Mouse (Mus musculus): ENCODE data around the gene Smr3a.

Smr3a gene

DNA sequence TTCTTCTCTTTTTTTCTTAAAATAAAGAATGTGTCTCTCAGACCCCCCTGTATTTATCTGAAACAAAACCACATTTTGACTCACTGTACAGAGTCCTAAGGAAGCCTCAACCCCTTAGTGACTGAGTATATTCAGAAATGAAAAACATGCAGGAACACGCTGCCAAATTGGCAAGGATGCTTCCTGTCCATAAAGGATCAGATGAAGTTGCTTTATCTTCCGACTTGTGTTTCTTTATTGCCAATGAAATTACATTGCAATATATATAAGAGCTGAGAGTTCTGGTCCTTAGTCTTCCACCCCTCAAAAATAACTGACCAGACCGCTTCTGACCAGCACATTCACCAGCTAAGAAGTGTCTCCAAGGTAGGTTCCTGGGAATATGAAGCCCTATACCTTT lies at the start of gene Smr3a:
Smr3a (plus strand) TSS at position 301 of the 400 bp plus-strand sequence.
- no peak for DNase-seq (ENCODE audit: low read depth)

DNA sequence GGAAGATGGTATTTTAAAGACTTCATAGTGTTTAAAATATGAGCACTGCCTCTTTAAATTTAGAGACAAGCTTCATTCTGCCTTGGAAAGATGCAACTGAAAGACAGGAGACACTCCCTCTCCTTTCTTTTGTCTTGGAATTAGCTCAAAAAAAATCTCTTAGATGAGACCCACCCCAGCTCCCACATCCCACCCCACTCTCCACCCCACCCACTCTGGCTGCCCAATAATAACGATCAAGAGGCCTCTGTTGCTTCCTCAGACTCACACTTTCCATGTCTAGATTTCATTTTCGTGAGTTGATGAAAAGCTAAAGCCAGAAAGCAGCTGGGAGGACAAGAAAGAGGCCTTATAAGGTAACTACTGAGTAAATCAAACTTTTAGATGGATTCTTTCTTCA lies 33.1 kb upstream of the Smr3a start, which contains the start of the genes 2310003L06Rik and Gm28434:
2310003L06Rik (plus strand) TSS at position 259 of the 400 bp plus-strand sequence.
Gm28434 (plus strand) TSS at position 317 of the 400 bp plus-strand sequence.
- DNase-seq (ENCODE audit: low read depth): no peak

DNA sequence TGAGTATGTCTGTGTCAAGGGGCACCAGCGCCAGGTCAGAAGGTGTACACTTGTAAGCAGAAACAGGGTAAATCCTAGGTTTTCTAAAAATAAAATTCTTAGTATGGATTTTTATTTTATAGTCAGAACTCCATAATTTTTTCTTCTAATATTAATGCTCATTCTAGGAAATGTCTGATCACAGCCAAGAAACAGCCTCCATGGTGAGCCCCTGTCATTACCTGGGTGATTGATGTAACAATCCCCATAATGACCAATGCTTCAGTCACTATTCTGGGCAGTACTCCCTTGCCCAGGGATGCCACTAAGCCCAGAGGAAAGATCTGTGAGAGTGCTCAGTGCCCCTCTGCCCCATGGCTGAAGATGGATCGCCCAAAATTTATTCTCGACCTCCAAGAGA lies 23.2 kb upstream of the Smr3a start, which contains the start of gene Cabs1:
Cabs1 (plus strand) TSS at position 301 of the 400 bp plus-strand sequence.
- no peak for DNase-seq (ENCODE audit: low read depth)

DNA sequence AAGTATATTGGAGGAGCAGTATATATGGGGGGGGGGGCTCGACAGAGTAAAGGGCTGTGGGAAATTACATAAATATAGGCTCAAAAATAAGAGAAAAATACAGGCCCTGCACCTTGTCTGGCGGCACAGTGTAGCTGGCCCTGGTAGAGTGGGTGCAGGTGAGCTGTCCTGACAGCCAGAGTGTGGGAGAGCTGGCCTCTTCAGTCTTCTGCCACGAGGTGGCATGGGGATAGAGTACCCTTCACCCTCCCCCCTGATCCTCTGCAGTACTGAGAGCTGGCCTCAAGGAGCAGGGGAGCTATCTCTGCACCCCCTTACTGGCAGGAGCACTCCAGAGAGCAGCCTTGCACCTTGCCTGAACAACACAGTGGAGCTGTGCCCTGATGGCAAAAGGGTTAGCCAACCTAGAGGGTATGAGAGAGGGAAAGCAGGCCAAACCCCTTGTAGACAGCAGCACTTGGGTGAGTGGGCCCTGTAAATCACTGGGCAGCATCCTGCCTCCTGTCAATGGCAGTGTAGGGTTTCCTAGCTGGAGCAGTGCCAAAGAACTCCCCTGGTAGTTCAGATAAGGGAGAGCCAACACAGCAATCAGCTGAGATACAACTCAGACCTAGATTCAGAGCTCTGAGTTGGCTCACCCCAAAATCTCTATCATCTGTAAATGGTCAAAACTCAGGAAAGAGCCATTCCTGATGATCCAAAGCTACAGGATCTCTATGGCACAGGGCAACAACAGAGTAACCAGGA lies 19.7 kb upstream of the Smr3a start:
- DNase-seq (ENCODE audit: low read depth): no peak

DNA sequence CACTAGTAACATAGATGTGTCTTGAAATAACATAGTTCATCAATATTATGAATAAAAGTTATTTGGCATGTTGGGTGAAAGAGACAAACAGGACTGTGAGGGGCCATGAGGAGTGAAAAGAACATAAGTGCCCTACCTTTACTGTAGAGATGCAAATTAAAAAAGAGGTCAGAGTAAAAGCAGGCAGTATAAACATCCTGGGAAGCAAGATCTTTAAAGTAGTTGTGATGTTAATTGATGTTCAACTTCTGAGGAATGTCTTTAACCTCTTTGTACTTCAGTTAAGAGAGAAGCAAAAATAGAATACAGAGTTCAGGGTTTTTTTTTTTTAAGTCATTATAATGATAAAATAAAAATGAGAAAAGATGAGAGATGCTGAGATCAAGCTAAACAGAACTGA lies 2.9 kb downstream of the Smr3a start:
- no peak for DNase-seq (ENCODE audit: low read depth)

Data from c-Kit-positive CD71-negative TER-119-negative erythroid progenitor cells, embryonic 14.5 days (primary cell).